Comparison of ENCODE assay signal across 8 mouse cellular contexts in genomic region chr19:16168192-16168591, GRCm38 (mm10). TPM values are rescaled to one million over a fixed set of nuclear protein-coding genes. Genes with fewer than 3 reads are reported as not detected.
DNase-seq lines count a peak whose midpoint lies in the region; ATAC-seq and TF ChIP-seq lines count a peak whose summit lies in the region.

No protein-coding gene starts in this region.

- no peaks in the 10 kb centered on the region for H3K27me3 ChIP-seq in forebrain, embryonic 10.5 days (ENCODE audit: poor library complexity, severe bottlenecking)
- H3K27me3 ChIP-seq in hindbrain, embryonic 11.5 days (ENCODE audit: control insufficient read depth, insufficient read depth, low read length), result no peaks in the 10 kb centered on the region
- H3K27me3 ChIP-seq in limb, embryonic 14.5 days (ENCODE audit: control insufficient read depth, insufficient read depth, low read length), result no peaks in the 10 kb centered on the region
- no peaks in the 10 kb centered on the region for H3K27me3 ChIP-seq in midbrain, embryonic 14.5 days (ENCODE audit: control insufficient read depth, insufficient read depth, low read length)

- ATAC-seq in hindbrain, embryonic 11.5 days (ENCODE audit: low FRiP score), result peak; percentile 89
- ATAC-seq in limb, embryonic 14.5 days (ENCODE audit: low FRiP score, low read depth), result no peak
- no peak for ATAC-seq in midbrain, embryonic 14.5 days (ENCODE audit: low FRiP score, low TSS enrichment)
- no peak for ATAC-seq in megakaryocyte-erythroid progenitor cell, adult 5-6 weeks (replicated peaks; ENCODE audit: low FRiP score, low TSS enrichment, poor library complexity, severe bottlenecking)

- H3K36me3 ChIP-seq in forebrain, embryonic 10.5 days (replicated peaks), result peaks cover 3% of the 10 kb centered on the region
- no peaks in the 10 kb centered on the region for H3K36me3 ChIP-seq in hindbrain, embryonic 11.5 days (ENCODE audit: control insufficient read depth, insufficient read depth, low read length)
- no peaks in the 10 kb centered on the region for H3K36me3 ChIP-seq in limb, embryonic 14.5 days (ENCODE audit: control insufficient read depth, insufficient read depth, low read length)
- no peaks in the 10 kb centered on the region for H3K36me3 ChIP-seq in midbrain, embryonic 14.5 days (ENCODE audit: control insufficient read depth, insufficient read depth, low read length)

- H3K9me3 ChIP-seq in forebrain, embryonic 10.5 days, result no peaks in the 10 kb centered on the region
- no peaks in the 10 kb centered on the region for H3K9me3 ChIP-seq in hindbrain, embryonic 11.5 days (ENCODE audit: control insufficient read depth, low read length)
- H3K9me3 ChIP-seq in limb, embryonic 14.5 days (ENCODE audit: control insufficient read depth, low read length), result no peaks in the 10 kb centered on the region
- H3K9me3 ChIP-seq in midbrain, embryonic 14.5 days (ENCODE audit: control insufficient read depth, low read length), result no peaks in the 10 kb centered on the region

- no peak overlapping the region for H3K4me2 ChIP-seq in hindbrain, embryonic 11.5 days (replicated peaks; ENCODE audit: low read depth, low read length)
- H3K4me2 ChIP-seq in limb, embryonic 14.5 days (replicated peaks; ENCODE audit: low read depth, low read length, severe bottlenecking), result no peak overlapping the region
- H3K4me2 ChIP-seq in midbrain, embryonic 14.5 days (ENCODE audit: low read length), result no peak overlapping the region

- H3K4me1 ChIP-seq in forebrain, embryonic 10.5 days, result peaks cover 51% of the 10 kb centered on the region
- H3K4me1 ChIP-seq in hindbrain, embryonic 11.5 days (replicated peaks; ENCODE audit: control insufficient read depth, insufficient read depth, low read length), result peaks cover 6% of the 10 kb centered on the region
- peaks cover 25% of the 10 kb centered on the region for H3K4me1 ChIP-seq in limb, embryonic 14.5 days (ENCODE audit: control insufficient read depth, insufficient read depth, low read length)
- peaks cover 26% of the 10 kb centered on the region for H3K4me1 ChIP-seq in midbrain, embryonic 14.5 days (ENCODE audit: control insufficient read depth, insufficient read depth, low read length)

- DNase-seq in adrenal gland, adult 8-10 months, result peak; percentile 23
- DNase-seq in adrenal gland, postnatal 4 days (ENCODE audit: low spot score in 2 of 2), result no peak
- peak; percentile 48 for DNase-seq in forebrain, embryonic 10.5 days (ENCODE audit: extremely low spot score, low spot score)
- DNase-seq in hindbrain, embryonic 11.5 days (ENCODE audit: low spot score), result peak; percentile 65
- DNase-seq in limb, embryonic 14.5 days (ENCODE audit: low spot score), result no peak
- DNase-seq in midbrain, embryonic 14.5 days, result peak; percentile 47
- no peak for DNase-seq in thymus, postnatal 0 days (ENCODE audit: low spot score)

- no peak overlapping the region for H3K4me3 ChIP-seq in forebrain, embryonic 10.5 days
- no peak overlapping the region for H3K4me3 ChIP-seq in hindbrain, embryonic 11.5 days (ENCODE audit: low read depth, low read length)
- no peak overlapping the region for H3K4me3 ChIP-seq in limb, embryonic 14.5 days (replicated peaks; ENCODE audit: low read length)
- H3K4me3 ChIP-seq in midbrain, embryonic 14.5 days (replicated peaks; ENCODE audit: low read depth, low read length), result no peak overlapping the region

- H3K9ac ChIP-seq in hindbrain, embryonic 11.5 days (ENCODE audit: low read depth, low read length), result no peak overlapping the region
- no peak overlapping the region for H3K9ac ChIP-seq in limb, embryonic 14.5 days (ENCODE audit: low read depth, low read length, severe bottlenecking)
- no peak overlapping the region for H3K9ac ChIP-seq in midbrain, embryonic 14.5 days (replicated peaks; ENCODE audit: low read length)

- no peak for TF ChIP-seq POLR2A in limb, embryonic 14.5 days (IDR thresholded peaks at IDR 0.05; ENCODE audit: borderline replicate concordance, extremely low read depth, insufficient read depth, insufficient read length)

- H3K27ac ChIP-seq in forebrain, embryonic 10.5 days, result peak overlapping the region; percentile 78
- peak overlapping the region; percentile 85 for H3K27ac ChIP-seq in hindbrain, embryonic 11.5 days (ENCODE audit: low read depth, low read length)
- H3K27ac ChIP-seq in limb, embryonic 14.5 days (replicated peaks; ENCODE audit: low read depth, low read length), result peak overlapping the region; percentile 44
- peak overlapping the region; percentile 69 for H3K27ac ChIP-seq in midbrain, embryonic 14.5 days (replicated peaks; ENCODE audit: low read depth, low read length)

- 29% methylated on average over 4 of the region's 4 CpGs for WGBS in forebrain, embryonic 10.5 days
- WGBS in hindbrain, embryonic 11.5 days, result 31% methylated on average over 4 of the region's 4 CpGs
- 26% methylated on average over 4 of the region's 4 CpGs for WGBS in limb, embryonic 14.5 days
- WGBS in midbrain, embryonic 14.5 days, result 35% methylated on average over 4 of the region's 4 CpGs

RNA-seq across cellular contexts. Expression of gene Gnaq, which starts 35.6 kb away (rescaled TPM):
- 10 to 100 TPM; 50.3 to 63.4 (median 58.1) TPM for total RNA-seq in adrenal gland, adult 8-10 months (2022)
- total RNA-seq in adrenal gland, postnatal 4 days (2021), result 10 to 100 TPM; 86.3 to 89.9 TPM
- 20.7 and 24.5 TPM in 2 replicates for polyA plus RNA-seq in forebrain, embryonic 10.5 days (2016; fragmentation: Nextera tagmentation; extraction: Ambion mirVana)
- polyA plus RNA-seq in hindbrain, embryonic 11.5 days (2014; fragmentation: Nextera tagmentation; extraction: Ambion mirVana), result 23.2 and 25.4 TPM in 2 replicates
- polyA plus RNA-seq in limb, embryonic 14.5 days (2012; rRNA removed), result 22.8 and 23.4 TPM in 2 replicates
- polyA plus RNA-seq in limb, embryonic 14.5 days (2014; fragmentation: Nextera tagmentation; extraction: Ambion mirVana), result 16.6 and 18.2 TPM in 2 replicates
- 52.7 and 86.7 TPM in 2 replicates for polyA plus RNA-seq in midbrain, embryonic 14.5 days (2014; fragmentation: Nextera tagmentation; extraction: Ambion mirVana)
- 15.8 and 20.8 TPM in 2 replicates for total RNA-seq in megakaryocyte-erythroid progenitor cell, adult 5-6 weeks (2014; fragmentation: Nextera tagmentation)
- 6.2 and 18.1 TPM in 2 replicates for total RNA-seq in megakaryocyte-erythroid progenitor cell, adult 5-6 weeks (2017)
- 6.2 and 7.0 TPM in 2 replicates for polyA plus RNA-seq in thymus, postnatal 0 days (2015; fragmentation: Nextera tagmentation; extraction: Ambion mirVana)

Comparison
In these comparisons a context has a peak if more than half of its experiments do, and no peak if none do; other contexts are left out.
1. DNase-seq: peak in adrenal gland, adult 8-10 months (single experiment), forebrain, embryonic 10.5 days (single experiment), hindbrain, embryonic 11.5 days (single experiment) and midbrain, embryonic 14.5 days (single experiment); none in adrenal gland, postnatal 4 days (0 of 2), limb, embryonic 14.5 days (single experiment) and thymus, postnatal 0 days (single experiment).
2. Peak in every context shown above with its lines, with median percentiles within 50 percentile points of each other: H3K27ac ChIP-seq.